In the genomic region with DNA sequence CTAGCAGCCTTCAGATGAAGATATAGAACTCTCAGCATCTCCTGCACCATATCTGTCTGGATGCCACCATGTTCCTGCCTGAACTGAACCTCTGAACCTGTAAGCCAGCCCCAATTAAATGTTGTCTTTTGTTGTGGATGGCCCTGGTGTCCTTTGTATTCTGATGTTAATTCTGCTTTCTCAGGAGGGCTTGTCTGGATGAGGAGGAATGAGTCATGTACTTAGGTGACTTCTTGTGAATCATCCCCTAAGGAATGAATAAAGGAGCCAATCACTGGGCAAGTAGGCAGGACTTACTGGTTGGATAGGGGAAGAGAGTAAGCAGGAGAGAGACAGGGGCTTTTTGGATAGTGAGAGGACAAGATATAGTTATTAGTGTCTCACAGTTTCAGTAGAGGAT, we compare ENCODE assay signal across 21 mouse cellular contexts.
A peak's percentile ranks its signal among the peaks of the same experiment; 100 is the strongest.
DNase-seq lines count a peak whose midpoint lies in the region; TF ChIP-seq lines count a peak whose summit lies in the region.
"Had no signal": no experiment of that assay in that cellular context is flagged by ENCODE, and none has a peak within 500 bp of the region (broad histone marks: within the 10 kb centered on the region; RNA-seq: fewer than 3 reads in every experiment).

No protein-coding gene starts in this region.

- H3K9ac ChIP-seq in ES-E14 (ENCODE audit: insufficient read depth, low read depth, low read length, poor library complexity, severe bottlenecking): no peak overlapping the region
- H3K9ac ChIP-seq: embryonic facial prominence, embryonic 12.5 days; forebrain, embryonic 13.5 days; forebrain, embryonic 15.5 days; forebrain, postnatal 0 days had no signal

- intact Hi-C loops in gastrocnemius, postnatal 36 days (cut with DNase I): no loop called here

- no peaks in the 10 kb centered on the region for H3K9me3 ChIP-seq in ES-E14 (ENCODE audit: control insufficient read depth, insufficient read depth, low read depth, low read length)
- H3K9me3 ChIP-seq: forebrain, embryonic 13.5 days; forebrain, embryonic 15.5 days had no signal

- H3K4me1 ChIP-seq in ES-E14 (ENCODE audit: control insufficient read depth in 2 of 2, insufficient read depth in 2 of 2, low read length in 2 of 2, poor library complexity in 1 of 2): peaks cover 0 to 6% of the 10 kb centered on the region in 2 experiments; a peak in 2 of 4 replicates
- H3K4me1 ChIP-seq: embryonic facial prominence, embryonic 12.5 days; forebrain, embryonic 13.5 days; forebrain, embryonic 15.5 days had no signal

- in situ Hi-C loops in ES-E14 (cut with MboI; ENCODE audit: low sequenced_read_pairs in 2 of 2, unreplicated experiment in 2 of 2): no loop called here

- no peak overlapping the region for H3K4me3 ChIP-seq in ES-E14 (ENCODE audit: insufficient read depth in 1 of 2, low read depth in 1 of 2, low read length in 2 of 2, poor library complexity in 1 of 2, severe bottlenecking in 1 of 2)
- H3K4me3 ChIP-seq: embryonic facial prominence, embryonic 10.5 days; embryonic facial prominence, embryonic 12.5 days; forebrain, embryonic 13.5 days; forebrain, embryonic 15.5 days had no signal

- DNase-seq in 3T3-L1 (ENCODE audit: low read depth, low spot score) (peak; percentile 59), ES-E14 (ENCODE audit: low read depth, low spot score) (peak; percentile 38), WW6 (ENCODE audit: low read depth, low spot score) (peak; percentile 14)
- DNase-seq in brain, adult 2 months (ENCODE audit: low read depth, low spot score): peak; percentile 1
- DNase-seq in gastrocnemius, postnatal 36 days: no peak
- no peak for DNase-seq in right cerebral cortex, postnatal 14 days
- no peak for DNase-seq in heart, adult 11 months
- DNase-seq: adrenal gland, adult 8-10 months; adrenal gland, postnatal 14 days; adrenal gland, postnatal 36 days; cerebellum, adult 11 months; cerebellum, adult 18-20 months; cerebellum, adult 8-10 months; cerebellum, adult 9-11 months; cerebellum, postnatal 14 days; cerebellum, postnatal 36 days; forebrain, postnatal 0 days had no signal

- no peaks in the 10 kb centered on the region for H3K36me3 ChIP-seq in ES-E14 (ENCODE audit: control insufficient read depth, insufficient read depth, low read length, poor library complexity, severe bottlenecking)
- H3K36me3 ChIP-seq: embryonic facial prominence, embryonic 10.5 days; embryonic facial prominence, embryonic 12.5 days; forebrain, embryonic 15.5 days had no signal

- H3K27ac ChIP-seq in ES-E14 (ENCODE audit: insufficient read depth, low read depth, low read length, poor library complexity, severe bottlenecking): no peak overlapping the region
- H3K27ac ChIP-seq: embryonic facial prominence, embryonic 10.5 days; embryonic facial prominence, embryonic 12.5 days; forebrain, embryonic 13.5 days; forebrain, embryonic 15.5 days had no signal

TF ChIP-seq in ES-E14, 5 proteins besides CTCF, POLR2A, EP300 and RAD21:
- TF ChIP-seq MAFK (IDR thresholded peaks at IDR 0.05; ENCODE audit: insufficient read depth, low read depth, low read length) (no peak), HCFC1 (IDR thresholded peaks at IDR 0.05; ENCODE audit: borderline replicate concordance, insufficient read depth, low read length) (no peak), ZC3H11A (IDR thresholded peaks at IDR 0.05; ENCODE audit: borderline replicate concordance, low read depth, low read length) (no peak), ZNF384 (IDR thresholded peaks at IDR 0.05; ENCODE audit: low read depth, low read length) (no peak), CHD2 (IDR thresholded peaks at IDR 0.05; ENCODE audit: low read depth, low read length) (no peak)

Comparison
In these comparisons a context has a peak if more than half of its experiments do, and no peak if none do; other contexts are left out.
1. DNase-seq: peak in 3T3-L1 (single experiment), ES-E14 (single experiment), WW6 (single experiment) and brain, adult 2 months (single experiment); none in gastrocnemius, postnatal 36 days (0 of 2), right cerebral cortex, postnatal 14 days (single experiment) and heart, adult 11 months (single experiment).